Mouse (Mus musculus) spleen, adult 18-20 months (tissue): Measurements from ENCODE around the gene Mindy4.

Experiments
- DNase-seq, 2 experiments: peaks; one replicate each; pipeline ENCODE4 v3.0.0; 2022; ENCODE audit warnings: mixed read lengths in 2 of 2

Mindy4 gene

GRCm38 (mm10) chr6:55344291-55345016 is 141.3 kb downstream of the Mindy4 start:
- no peak for DNase-seq

GRCm38 (mm10) chr6:55345264-55345663 is 142.1 kb downstream of the Mindy4 start:
- peak in 1 of 2 experiments; percentile 3 for DNase-seq

GRCm38 (mm10) chr6:55346491-55346890 is 143.3 kb downstream of the Mindy4 start:
- DNase-seq: peak in 1 of 2 experiments; percentile 1

- DNase-seq: no peak
Observed at GRCm38 (mm10) chr6:55347711-55348571, 144.8 kb downstream of the Mindy4 start.

GRCm38 (mm10) chr6:55349231-55349630 is 146.0 kb downstream of the Mindy4 start:
- DNase-seq: no peak

GRCm38 (mm10) chr6:55350383-55350952 is 147.3 kb downstream of the Mindy4 start:
- no peak for DNase-seq

GRCm38 (mm10) chr6:55351712-55352111 is 148.5 kb downstream of the Mindy4 start:
- DNase-seq: no peak

- DNase-seq: no peak
Observed at GRCm38 (mm10) chr6:55353711-55354445, 150.7 kb downstream of the Mindy4 start.

GRCm38 (mm10) chr6:55354456-55355117 is 151.4 kb downstream of the Mindy4 start:
- DNase-seq: no peak

GRCm38 (mm10) chr6:55355575-55355974 is 152.4 kb downstream of the Mindy4 start:
- no peak for DNase-seq

GRCm38 (mm10) chr6:55356017-55356703 is 153.0 kb downstream of the Mindy4 start:
- no peak for DNase-seq

GRCm38 (mm10) chr6:55356976-55357635 is 153.9 kb downstream of the Mindy4 start:
- DNase-seq: no peak

GRCm38 (mm10) chr6:55357636-55358031 is 154.5 kb downstream of the Mindy4 start:
- no peak for DNase-seq

- DNase-seq: no peak
Observed at GRCm38 (mm10) chr6:55358731-55359143, 155.6 kb downstream of the Mindy4 start.

GRCm38 (mm10) chr6:55362663-55363062 is 159.5 kb downstream of the Mindy4 start:
- no peak for DNase-seq

- no peak for DNase-seq
Observed at GRCm38 (mm10) chr6:55367126-55367525, 163.9 kb downstream of the Mindy4 start.
